Mouse (Mus musculus) ZHBTc4 (cell line): Measurements from ENCODE around the gene Ccdc9b.

Experiments used
- DNase-seq: peaks from one replicate; pipeline ENCODE4 v3.0.0-alpha.2; 2011; ENCODE audit warnings: low read depth, low spot score

Ccdc9b gene

GRCm38 (mm10) chr2:118711038-118711494 lies 51.4 kb downstream of the Ccdc9b start:
- DNase-seq = peak; percentile 64

- DNase-seq = no peak
These were observed 52.7 kb downstream of the Ccdc9b start for GRCm38 (mm10) chr2:118709655-118710221.

- no peak for DNase-seq
These were observed 54.0 kb downstream of the Ccdc9b start for GRCm38 (mm10) chr2:118708472-118708871.

GRCm38 (mm10) chr2:118706436-118706835 lies 56.0 kb downstream of the Ccdc9b start:
- no peak for DNase-seq
